Mouse (Mus musculus) forebrain, embryonic 16.5 days (tissue): ENCODE data around the gene 3110040N11Rik. TPM values are rescaled to one million over a fixed set of nuclear protein-coding genes. Genes with fewer than 3 reads are reported as not detected.
"Not testable (repeated sequence)": the region's sequence is repeated elsewhere in the genome, so short reads cannot be mapped to it uniquely, and the experiment has no call there.

Source experiments
- ATAC-seq: fragments of 200-750 bp; cut with Nextera tagmentation; 2 replicates; pipeline ENCODE4 v1.8.0; 2017; ENCODE audit warnings: mild to moderate bottlenecking, moderate library complexity
- H3K27ac ChIP-seq: fragments of 300-500 bp; sonication (generic); 2 replicates; pipeline ENCODE4 v1.5.1; 2014; ENCODE audit warnings: low read length, control low read depth
- H3K27me3 ChIP-seq: fragments of 300-500 bp; sonication (generic); replicated peaks from 2 replicates; pipeline ENCODE4 v1.6.1; 2014; ENCODE audit warnings: low read length; ENCODE audit not compliant: control insufficient read depth, insufficient read depth
- H3K36me3 ChIP-seq: fragments of 300-500 bp; sonication (generic); 2 replicates; pipeline ENCODE4 v1.6.1; 2014; ENCODE audit not compliant: control insufficient read depth, insufficient read depth
- H3K4me1 ChIP-seq: fragments of 300-500 bp; sonication (generic); replicated peaks from 2 replicates; pipeline ENCODE4 v1.6.1; 2014; ENCODE audit warnings: low read length; ENCODE audit not compliant: control insufficient read depth, insufficient read depth
- H3K4me2 ChIP-seq: fragments of 300-500 bp; sonication (generic); 2 replicates; pipeline ENCODE4 v1.6.1; 2014; ENCODE audit warnings: mild to moderate bottlenecking, low read length, control low read depth
- H3K4me3 ChIP-seq: fragments of 300-500 bp; sonication (generic); replicated peaks from 2 replicates; pipeline ENCODE4 v1.5.1; 2014; ENCODE audit warnings: mild to moderate bottlenecking, low read length, control low read depth
- H3K9ac ChIP-seq: fragments of 300-500 bp; sonication (generic); replicated peaks from 2 replicates; pipeline ENCODE4 v1.6.1; 2014; ENCODE audit warnings: low read depth, low read length, control low read depth
- H3K9me3 ChIP-seq: fragments of 300-500 bp; sonication (generic); 2 replicates; pipeline ENCODE4 v1.6.1; 2016; ENCODE audit warnings: low read length; ENCODE audit not compliant: control insufficient read depth
- WGBS: fragments of 180-500 bp; shearing (Covaris S2); extraction: QIAGEN DNeasy Blood & Tissue Kit; methylation state at CpG from one replicate; pipeline ENCODE4 v1.1.7; 2014; 5-methylcytosine and 5-hydroxymethylcytosine counted together
- polyA plus RNA-seq: library from polyadenylated mRNA; unstranded; fragments of >200 nt; fragmentation: Nextera tagmentation; extraction: Ambion mirVana; gene quantifications from 2 replicates; pipeline ENCODE4 v1.2.1, GENCODE M21; 2015

Gene 3110040N11Rik
- 49.4 and 51.0 TPM in 2 replicates for polyA plus RNA-seq

GRCm38 (mm10) chr7:81789095-81789757 lies at the start of gene 3110040N11Rik:
TSS of gene 3110040N11Rik (minus strand) at chr7:81789478.
- H3K9me3 ChIP-seq, result no peaks in the 10 kb centered on the region
- ATAC-seq, result peak; percentile 96
- peak within 1 kb of the TSS; percentile 64 for H3K4me3 ChIP-seq
- 0 out of 2 replicates have a peak, but pooled peaks cover 8% of the 10 kb centered on the region for H3K36me3 ChIP-seq
- H3K4me1 ChIP-seq, result peaks cover 11% of the 10 kb centered on the region
- no peaks in the 10 kb centered on the region for H3K27me3 ChIP-seq
- peak within 1 kb of the TSS; percentile 74 for H3K9ac ChIP-seq
- peak within 1 kb of the TSS; percentile 97 for H3K27ac ChIP-seq
- peak within 1 kb of the TSS; percentile 70 for H3K4me2 ChIP-seq
- WGBS, result under 1% methylated on average over 38 of the region's 38 CpGs

- not testable (repeated sequence) for H3K9me3 ChIP-seq, H3K4me2 ChIP-seq, H3K4me1 ChIP-seq, H3K36me3 ChIP-seq, ATAC-seq, H3K9ac ChIP-seq, H3K4me3 ChIP-seq, H3K27me3 ChIP-seq, H3K27ac ChIP-seq
- 88% methylated on average over 5 of the region's 5 CpGs for WGBS
Observed at GRCm38 (mm10) chr7:81837771-81838170, 48.5 kb upstream of the 3110040N11Rik start.

GRCm38 (mm10) chr7:81835430-81835829 lies 46.2 kb upstream of the 3110040N11Rik start:
- Histone ChIP-seq H3K4me2 (no peak overlapping the region), H3K27me3 (no peaks in the 10 kb centered on the region), H3K27ac (no peak overlapping the region), H3K9ac (no peak overlapping the region), H3K4me3 (no peak overlapping the region), H3K36me3 (no peaks in the 10 kb centered on the region), H3K9me3 (no peaks in the 10 kb centered on the region), H3K4me1 (peaks cover under 1% of the 10 kb centered on the region; the same call in 1 of the 2 replicates)
- 84% methylated on average over 5 of the region's 5 CpGs for WGBS
- ATAC-seq, result no peak

GRCm38 (mm10) chr7:81834847-81835246 lies 45.6 kb upstream of the 3110040N11Rik start:
- no peak overlapping the region for H3K4me2 ChIP-seq
- no peaks in the 10 kb centered on the region for H3K9me3 ChIP-seq
- no peak for ATAC-seq
- no peak overlapping the region for H3K27ac ChIP-seq
- H3K4me1 ChIP-seq, result peaks cover 2% of the 10 kb centered on the region; the same call in 1 of the 2 replicates
- no peak overlapping the region for H3K9ac ChIP-seq
- no peak overlapping the region for H3K4me3 ChIP-seq
- H3K36me3 ChIP-seq, result no peaks in the 10 kb centered on the region
- no peaks in the 10 kb centered on the region for H3K27me3 ChIP-seq

GRCm38 (mm10) chr7:81829379-81829894 lies 40.2 kb upstream of the 3110040N11Rik start, which contains the start of gene Btbd1:
TSS of gene Btbd1 (minus strand) at chr7:81829431.
- no peaks in the 10 kb centered on the region for H3K36me3 ChIP-seq
- no peaks in the 10 kb centered on the region for H3K27me3 ChIP-seq
- H3K27ac ChIP-seq, result peak within 1 kb of the TSS; percentile 95
- ATAC-seq, result peak; percentile 93
- peaks cover 36% of the 10 kb centered on the region for H3K4me1 ChIP-seq
- H3K4me2 ChIP-seq, result peak within 1 kb of the TSS; percentile 73
- H3K4me3 ChIP-seq, result peak within 1 kb of the TSS; percentile 81
- WGBS, result under 1% methylated on average over 34 of the region's 58 CpGs
- no peaks in the 10 kb centered on the region for H3K9me3 ChIP-seq
- H3K9ac ChIP-seq, result peak within 1 kb of the TSS; percentile 82

GRCm38 (mm10) chr7:81828681-81829378 lies 39.6 kb upstream of the 3110040N11Rik start:
- peak overlapping the region; percentile 81 for H3K4me3 ChIP-seq
- ATAC-seq, result peak; percentile 76
- H3K27me3 ChIP-seq, result no peaks in the 10 kb centered on the region
- peak overlapping the region; percentile 82 for H3K9ac ChIP-seq
- H3K9me3 ChIP-seq, result no peaks in the 10 kb centered on the region
- H3K4me2 ChIP-seq, result peak overlapping the region; percentile 73
- peaks cover 36% of the 10 kb centered on the region for H3K4me1 ChIP-seq
- WGBS, result under 1% methylated on average over 68 of the region's 91 CpGs
- H3K36me3 ChIP-seq, result no peaks in the 10 kb centered on the region
- peak overlapping the region; percentile 95 for H3K27ac ChIP-seq

- peaks cover 36% of the 10 kb centered on the region for H3K4me1 ChIP-seq
- peak overlapping the region; percentile 82 for H3K9ac ChIP-seq
- H3K4me3 ChIP-seq, result peak overlapping the region; percentile 81
- no peaks in the 10 kb centered on the region for H3K9me3 ChIP-seq
- peak overlapping the region; percentile 73 for H3K4me2 ChIP-seq
- no peak for ATAC-seq
- WGBS, result 10% methylated on average over 17 of the region's 17 CpGs
- no peaks in the 10 kb centered on the region for H3K27me3 ChIP-seq
- H3K36me3 ChIP-seq, result no peaks in the 10 kb centered on the region
- H3K27ac ChIP-seq, result peak overlapping the region; percentile 95
Observed at GRCm38 (mm10) chr7:81827806-81828667, 38.8 kb upstream of the 3110040N11Rik start.

GRCm38 (mm10) chr7:81825381-81825780 lies 36.1 kb upstream of the 3110040N11Rik start:
- Histone ChIP-seq H3K27ac (no peak overlapping the region), H3K9me3 (no peaks in the 10 kb centered on the region), H3K36me3 (no peaks in the 10 kb centered on the region), H3K9ac (no peak overlapping the region), H3K4me1 (peaks cover 36% of the 10 kb centered on the region), H3K4me2 (no peak overlapping the region), H3K27me3 (no peaks in the 10 kb centered on the region), H3K4me3 (no peak overlapping the region)
- WGBS, result 25% methylated on average over 3 of the region's 3 CpGs
- no peak for ATAC-seq
